Mouse (Mus musculus): ENCODE results near the gene Olfr822.

DNA sequence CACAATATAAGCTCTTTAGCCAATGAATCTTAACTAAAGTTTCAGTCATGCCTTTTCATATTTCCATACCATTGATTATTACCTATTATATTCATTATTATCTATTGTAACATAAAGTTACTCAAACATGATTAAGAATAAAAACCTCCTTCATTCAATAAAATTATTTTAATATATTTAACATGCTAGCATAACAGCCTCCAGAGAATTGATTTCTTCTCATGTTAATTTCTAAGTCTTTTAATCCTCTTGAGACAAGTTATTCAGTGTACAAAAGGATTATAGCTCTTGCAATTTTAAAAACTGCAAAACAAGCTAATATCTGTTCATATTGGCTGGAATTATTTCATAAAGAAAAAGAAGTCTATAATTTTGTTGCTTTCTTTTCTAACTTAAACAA, 41.0 kb upstream of the Olfr822 start, which contains the start of gene Olfr821:
- TF ChIP-seq GATA1 (IDR thresholded peaks at IDR 0.05; ENCODE audit: borderline replicate concordance, low read length) (no peak), FLI1 (IDR thresholded peaks at IDR 0.05; ENCODE audit: low read length) (no peak)
